Mouse (Mus musculus): ENCODE data around the gene Slc9a9. TPM values are rescaled to one million over a fixed set of nuclear protein-coding genes. Genes with fewer than 3 reads are reported as not detected.

The Slc9a9 gene
- polyA plus RNA-seq, 1 experiment, result 4.0 TPM

GRCm38 (mm10) chr9:94925845-94926244, 256.1 kb downstream of the Slc9a9 start:
- 69% methylated on average over 3 of the region's 3 CpGs for WGBS
- Histone ChIP-seq H3K4me3 (replicated peaks; ENCODE audit: extremely low read depth, low read depth, low read length) (no peak overlapping the region), H3K4me1 (ENCODE audit: control insufficient read depth, insufficient read depth, low read length) (no peaks in the 10 kb centered on the region)
- no peak for DNase-seq
- TF ChIP-seq CTCF (IDR thresholded peaks at IDR 0.05; ENCODE audit: insufficient read depth, low read length) (no peak), POLR2A (IDR thresholded peaks at IDR 0.05; ENCODE audit: borderline replicate concordance, extremely low read depth, low read depth, low read length) (no peak)

DNA sequence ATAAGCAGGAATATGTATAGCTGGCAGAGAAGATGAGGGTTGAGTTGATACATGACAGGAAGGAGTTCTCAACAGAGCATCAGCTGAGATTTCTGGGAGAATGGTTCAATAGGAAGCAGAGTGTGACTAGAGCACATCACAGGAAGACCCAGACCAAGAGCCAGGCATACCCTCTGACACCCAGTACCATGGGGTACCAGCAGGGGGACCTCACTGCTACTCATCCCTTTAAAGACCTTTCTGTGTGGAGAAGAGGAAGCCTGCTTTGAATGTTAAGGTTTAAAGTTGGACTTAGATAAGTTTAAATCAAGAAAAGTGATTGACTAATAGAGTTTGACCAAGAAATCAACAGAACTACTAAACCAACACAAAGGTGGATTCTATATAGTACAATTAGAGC, 257.4 kb downstream of the Slc9a9 start:
- Histone ChIP-seq H3K4me1 (ENCODE audit: control insufficient read depth, insufficient read depth, low read length) (no peaks in the 10 kb centered on the region), H3K4me3 (replicated peaks; ENCODE audit: extremely low read depth, low read depth, low read length) (no peak overlapping the region)
- no peak for DNase-seq
- TF ChIP-seq POLR2A (IDR thresholded peaks at IDR 0.05; ENCODE audit: borderline replicate concordance, extremely low read depth, low read depth, low read length), result no peak
- TF ChIP-seq CTCF (IDR thresholded peaks at IDR 0.05; ENCODE audit: insufficient read depth, low read length), result peak; percentile 54

DNA sequence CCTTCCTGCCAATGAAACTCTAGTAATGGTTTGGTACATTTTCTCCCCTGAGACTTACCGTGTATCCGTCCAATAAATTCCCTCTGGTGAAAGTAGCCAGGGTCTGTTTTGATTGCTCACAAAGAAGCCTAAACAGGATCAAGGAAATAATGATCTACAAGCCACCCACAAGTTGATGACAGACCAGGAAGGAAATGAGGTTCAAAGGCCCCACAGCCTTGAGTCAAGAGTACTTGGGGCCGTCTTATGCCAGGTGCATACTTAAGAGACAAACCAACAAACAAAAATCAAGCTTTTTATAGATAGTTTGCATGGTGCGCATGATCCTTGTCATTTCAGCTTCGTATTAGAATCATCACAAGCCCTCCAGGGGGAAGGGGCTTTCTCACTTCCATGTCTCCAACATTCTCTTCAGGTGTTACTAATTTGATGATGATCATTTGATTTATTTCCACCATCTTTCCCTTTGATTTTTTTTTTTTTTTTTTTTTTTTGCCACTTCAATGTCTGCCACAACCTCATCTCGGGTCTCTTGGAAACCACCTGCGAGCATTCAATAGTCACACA, 275.9 kb downstream of the Slc9a9 start:
- 64% methylated on average over 7 of the region's 7 CpGs for WGBS
- Histone ChIP-seq H3K4me3 (replicated peaks; ENCODE audit: extremely low read depth, low read depth, low read length) (no peak overlapping the region), H3K4me1 (ENCODE audit: control insufficient read depth, insufficient read depth, low read length) (no peaks in the 10 kb centered on the region)
- no peak for DNase-seq
- TF ChIP-seq CTCF (IDR thresholded peaks at IDR 0.05; ENCODE audit: insufficient read depth, low read length) (no peak), POLR2A (IDR thresholded peaks at IDR 0.05; ENCODE audit: borderline replicate concordance, extremely low read depth, low read depth, low read length) (no peak)

DNA sequence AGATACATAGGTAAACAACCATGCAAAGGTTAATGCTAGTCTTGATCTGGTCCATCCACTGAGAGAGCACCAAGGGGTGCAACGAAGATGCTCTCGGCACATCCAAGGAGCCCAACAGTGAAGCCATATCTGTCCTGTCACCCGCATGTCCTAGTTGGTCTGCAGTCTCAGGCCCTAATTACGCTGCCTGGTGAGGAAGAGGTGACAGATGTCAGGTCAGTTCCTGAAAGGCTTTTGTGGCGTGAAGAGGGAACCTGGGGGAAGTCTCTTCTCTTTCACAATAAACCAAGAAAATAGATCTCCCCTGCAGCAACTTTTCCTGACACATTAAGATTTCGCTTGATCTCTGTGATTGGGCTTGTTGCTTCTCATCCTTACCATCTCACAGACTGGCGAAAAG, 277.5 kb downstream of the Slc9a9 start:
- no peak for DNase-seq
- no peak for TF ChIP-seq POLR2A (IDR thresholded peaks at IDR 0.05; ENCODE audit: borderline replicate concordance, extremely low read depth, low read depth, low read length)
- no peak for TF ChIP-seq CTCF (IDR thresholded peaks at IDR 0.05; ENCODE audit: insufficient read depth, low read length)
- 81% methylated on average over 7 of the region's 7 CpGs for WGBS
- Histone ChIP-seq H3K4me3 (replicated peaks; ENCODE audit: extremely low read depth, low read depth, low read length) (no peak overlapping the region), H3K4me1 (ENCODE audit: control insufficient read depth, insufficient read depth, low read length) (no peaks in the 10 kb centered on the region)

GRCm38 (mm10) chr9:94950676-94951075, 281.0 kb downstream of the Slc9a9 start:
- H3K4me3 ChIP-seq (replicated peaks; ENCODE audit: extremely low read depth, low read depth, low read length), result no peak overlapping the region
- TF ChIP-seq CTCF (IDR thresholded peaks at IDR 0.05; ENCODE audit: insufficient read depth, low read length) (no peak), POLR2A (IDR thresholded peaks at IDR 0.05; ENCODE audit: borderline replicate concordance, extremely low read depth, low read depth, low read length) (no peak)
- 48% methylated on average over 3 of the region's 3 CpGs for WGBS
- DNase-seq, result no peak
- no peaks in the 10 kb centered on the region for H3K4me1 ChIP-seq (ENCODE audit: control insufficient read depth, insufficient read depth, low read length)

GRCm38 (mm10) chr9:94955645-94956044, 285.9 kb downstream of the Slc9a9 start:
- 64% methylated on average over 2 of the region's 2 CpGs for WGBS
- no peak for DNase-seq
- Histone ChIP-seq H3K4me1 (ENCODE audit: control insufficient read depth, insufficient read depth, low read length) (no peaks in the 10 kb centered on the region), H3K4me3 (replicated peaks; ENCODE audit: extremely low read depth, low read depth, low read length) (no peak overlapping the region)
- no peak for TF ChIP-seq POLR2A (IDR thresholded peaks at IDR 0.05; ENCODE audit: borderline replicate concordance, extremely low read depth, low read depth, low read length)
- no peak for TF ChIP-seq CTCF (IDR thresholded peaks at IDR 0.05; ENCODE audit: insufficient read depth, low read length)

DNA sequence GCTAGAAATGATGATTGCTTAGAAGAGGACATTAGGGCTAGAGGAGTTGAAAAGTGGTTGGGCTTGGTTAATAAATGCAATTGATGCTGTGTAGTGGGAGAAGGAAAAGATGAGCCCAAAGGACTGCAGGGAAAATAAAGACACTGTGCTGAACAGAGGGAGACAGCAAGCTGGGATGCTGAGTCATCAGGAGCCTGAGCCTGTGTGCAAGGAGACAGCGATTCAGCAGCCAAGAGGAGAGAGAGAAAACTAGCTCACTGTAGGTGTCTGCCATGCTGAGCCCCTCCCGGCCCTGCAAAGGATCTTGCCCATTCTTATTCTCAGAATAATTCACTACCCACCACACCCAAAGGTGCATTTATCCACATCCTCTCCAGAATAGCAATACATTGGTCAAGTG, 288.7 kb downstream of the Slc9a9 start:
- DNase-seq, result no peak
- WGBS, result 63% methylated on average over 2 of the region's 2 CpGs
- TF ChIP-seq CTCF (IDR thresholded peaks at IDR 0.05; ENCODE audit: insufficient read depth, low read length), result no peak
- no peak for TF ChIP-seq POLR2A (IDR thresholded peaks at IDR 0.05; ENCODE audit: borderline replicate concordance, extremely low read depth, low read depth, low read length)
- Histone ChIP-seq H3K4me3 (replicated peaks; ENCODE audit: extremely low read depth, low read depth, low read length) (no peak overlapping the region), H3K4me1 (ENCODE audit: control insufficient read depth, insufficient read depth, low read length) (no peaks in the 10 kb centered on the region)

GRCm38 (mm10) chr9:94968596-94969120, 298.9 kb downstream of the Slc9a9 start:
- TF ChIP-seq POLR2A (IDR thresholded peaks at IDR 0.05; ENCODE audit: borderline replicate concordance, extremely low read depth, low read depth, low read length) (no peak), CTCF (IDR thresholded peaks at IDR 0.05; ENCODE audit: insufficient read depth, low read length) (no peak)
- H3K4me3 ChIP-seq (replicated peaks; ENCODE audit: extremely low read depth, low read depth, low read length), result no peak overlapping the region
- DNase-seq, result no peak
- 94% methylated on average over 5 of the region's 5 CpGs for WGBS
- no peaks in the 10 kb centered on the region for H3K4me1 ChIP-seq (ENCODE audit: control insufficient read depth, insufficient read depth, low read length)

- WGBS, result 61% methylated on average over 1 of the region's 1 CpGs
Observed at GRCm38 (mm10) chr9:94969131-94969530, 299.4 kb downstream of the Slc9a9 start.

GRCm38 (mm10) chr9:94972021-94972420, 302.3 kb downstream of the Slc9a9 start:
- no peak overlapping the region for H3K4me3 ChIP-seq (replicated peaks; ENCODE audit: extremely low read depth, low read depth, low read length)
- no peak for DNase-seq
- 66% methylated on average over 2 of the region's 2 CpGs for WGBS
- TF ChIP-seq POLR2A (IDR thresholded peaks at IDR 0.05; ENCODE audit: borderline replicate concordance, extremely low read depth, low read depth, low read length) (no peak), CTCF (IDR thresholded peaks at IDR 0.05; ENCODE audit: insufficient read depth, low read length) (no peak)
- H3K4me1 ChIP-seq (ENCODE audit: control insufficient read depth, insufficient read depth, low read length), result no peaks in the 10 kb centered on the region

More at GRCm38 (mm10) chr9:94969131-94969530, 299.4 kb downstream of the Slc9a9 start:
- no peak for DNase-seq
- Histone ChIP-seq H3K4me1 (ENCODE audit: control insufficient read depth, insufficient read depth, low read length) (no peaks in the 10 kb centered on the region), H3K4me3 (replicated peaks; ENCODE audit: extremely low read depth, low read depth, low read length) (no peak overlapping the region)
- TF ChIP-seq CTCF (IDR thresholded peaks at IDR 0.05; ENCODE audit: insufficient read depth, low read length) (no peak), POLR2A (IDR thresholded peaks at IDR 0.05; ENCODE audit: borderline replicate concordance, extremely low read depth, low read depth, low read length) (no peak)
